Mouse (Mus musculus) adipocyte (in vitro differentiated cells): ENCODE measurements at regions not wholly inside any gene's neighbourhood (a gene's known extent, or its start where the extent isn't known, plus 50 kb on each side); places are given as distances from the start of the nearest gene placed in this dataset.
A peak's percentile ranks its signal among the peaks of the same experiment; 100 is the strongest.

Experiments used
- DNase-seq: peaks from one replicate; pipeline ENCODE4 v3.0.0-alpha.2; 2016; ENCODE audit warnings: low spot score

DNA sequence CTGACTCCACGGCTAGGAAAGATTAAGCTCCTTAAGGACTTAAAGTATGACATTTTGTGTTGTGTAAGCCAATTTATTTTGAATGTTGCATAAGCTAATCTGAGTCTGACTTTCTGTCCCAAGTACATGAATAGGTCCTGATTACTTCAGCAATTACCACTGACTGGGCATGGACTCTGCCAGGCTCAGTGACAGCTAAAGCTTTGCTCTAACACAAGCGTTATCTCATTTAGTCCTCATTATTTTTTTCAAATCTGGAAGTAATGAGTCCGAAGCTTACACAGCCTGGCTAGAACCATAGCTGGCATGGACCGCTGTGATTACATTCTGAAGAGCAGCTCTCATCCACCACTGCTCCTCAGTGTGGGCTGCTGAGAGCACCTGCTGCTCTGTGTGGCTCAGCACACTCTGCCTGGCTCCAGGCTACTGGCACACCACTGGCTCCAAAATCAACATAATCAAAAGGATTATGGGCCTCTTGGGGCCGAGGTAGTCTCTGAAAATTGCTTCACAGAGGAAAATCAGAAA, 753.0 kb upstream of the Jmjd1c start:
- DNase-seq = peak; percentile 11

DNA sequence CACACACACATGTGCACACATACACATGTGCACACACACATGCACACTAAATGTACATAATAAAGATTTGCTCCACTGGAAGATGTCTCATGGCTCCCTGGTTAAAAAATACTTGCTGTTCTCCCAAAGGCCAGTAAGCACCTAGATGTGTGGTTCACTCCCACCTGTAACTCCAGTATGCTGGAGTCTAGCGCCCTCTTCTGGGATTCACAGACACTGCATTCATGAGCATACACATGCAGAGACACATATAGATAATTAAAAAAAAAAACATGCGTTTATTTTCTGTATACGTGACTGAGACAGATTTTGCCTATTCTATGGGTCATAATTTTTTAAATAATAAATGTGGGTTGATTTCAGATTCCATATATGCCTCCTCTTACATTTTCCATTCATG, 747.5 kb upstream of the Jmjd1c start:
- DNase-seq = no peak

DNA sequence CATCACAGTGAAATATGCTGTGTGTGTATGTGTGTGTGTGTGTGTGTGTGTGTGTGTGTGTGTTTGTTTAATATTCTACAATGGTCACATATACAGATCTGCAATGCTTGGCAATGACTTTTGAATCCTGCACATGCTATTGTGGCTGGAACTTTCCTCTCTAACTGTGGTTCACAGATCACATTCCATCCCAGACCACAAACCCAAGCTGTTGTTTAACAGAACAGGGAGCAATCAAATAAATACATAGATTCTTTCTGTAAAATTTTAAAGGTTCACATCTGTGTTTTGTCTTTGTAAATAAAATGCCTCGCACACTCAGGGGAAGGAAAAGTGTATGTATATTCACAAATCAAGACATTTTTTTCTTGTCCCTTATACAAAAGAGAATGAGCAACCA, 744.9 kb upstream of the Jmjd1c start:
- no peak for DNase-seq

DNA sequence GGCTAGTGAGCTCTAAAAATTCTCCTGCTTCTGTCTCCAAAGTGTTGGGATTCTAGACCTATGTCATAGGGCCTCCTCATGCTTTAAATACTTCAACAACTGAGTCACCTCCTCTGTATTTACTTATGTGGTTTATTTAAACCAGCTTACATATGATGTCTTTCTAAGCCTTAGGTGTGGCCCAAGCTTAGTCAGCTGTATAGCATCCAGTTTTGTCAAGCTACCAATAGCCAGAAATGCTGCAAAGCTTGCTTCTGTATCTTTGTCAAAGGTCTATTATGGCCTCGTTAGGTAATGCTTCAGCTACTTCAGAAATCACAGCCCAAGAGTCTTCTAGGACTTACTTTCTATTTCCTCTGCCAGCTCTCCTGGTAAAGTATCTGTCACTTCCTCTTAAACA, 741.9 kb upstream of the Jmjd1c start:
- DNase-seq = no peak

DNA sequence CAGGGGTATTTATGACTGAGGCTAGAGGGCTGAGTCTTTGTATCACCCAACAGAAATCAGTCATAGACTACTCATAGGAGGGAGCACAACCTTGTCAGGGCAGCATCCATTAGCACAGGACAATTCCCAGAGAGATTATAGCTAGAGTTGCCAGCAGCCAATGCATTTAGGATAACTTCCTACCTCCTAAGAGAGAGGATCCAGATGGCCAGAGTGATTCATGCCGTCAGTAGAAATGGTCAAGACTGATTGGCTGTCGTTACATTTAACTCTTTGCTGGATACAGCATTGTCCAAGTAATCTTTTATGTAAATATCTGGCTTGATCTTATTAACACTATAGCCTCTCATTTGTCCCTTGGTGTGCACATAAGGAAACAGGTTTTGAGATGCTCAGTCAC, 740.9 kb upstream of the Jmjd1c start:
- no peak for DNase-seq

DNA sequence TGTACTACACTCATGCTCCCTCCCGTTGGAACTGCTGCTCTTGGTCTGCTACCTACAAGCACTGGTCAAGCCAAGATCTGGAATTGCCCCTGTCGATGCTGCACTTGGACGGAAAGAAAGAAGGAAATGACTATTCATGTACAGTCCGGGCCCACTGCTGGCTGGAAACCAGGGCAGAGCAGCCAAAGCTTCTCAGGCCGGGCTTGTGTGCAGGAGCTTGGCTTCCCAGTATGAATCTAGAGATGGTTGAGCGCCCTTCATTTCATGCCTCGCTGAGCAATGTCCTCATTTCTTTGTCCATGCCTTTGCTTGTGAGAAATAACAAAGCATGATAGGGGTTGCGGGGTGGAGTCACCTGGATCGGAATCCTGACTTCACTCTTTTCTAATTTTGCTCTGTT, 738.2 kb upstream of the Jmjd1c start:
- no peak for DNase-seq

DNA sequence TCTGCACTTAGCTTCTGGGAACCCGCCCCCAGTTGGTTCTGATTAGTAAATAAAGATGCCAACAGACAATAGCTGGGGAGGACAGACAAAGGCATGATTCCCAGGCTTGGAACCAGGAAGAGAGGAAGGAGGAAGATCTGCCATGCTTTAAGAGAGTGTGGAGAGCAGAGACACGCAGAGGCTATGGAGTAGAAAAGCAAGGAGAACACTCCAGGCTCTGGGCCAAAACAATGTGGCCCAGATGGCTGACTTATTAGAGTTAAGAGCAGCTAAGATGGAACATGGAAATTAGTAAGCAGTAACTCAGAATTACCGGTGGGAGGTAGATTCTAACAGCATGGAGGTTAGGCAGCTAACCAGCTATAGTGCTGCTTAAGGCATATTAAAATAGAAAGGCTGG, 725.8 kb upstream of the Jmjd1c start:
- DNase-seq = peak; percentile 32

DNA sequence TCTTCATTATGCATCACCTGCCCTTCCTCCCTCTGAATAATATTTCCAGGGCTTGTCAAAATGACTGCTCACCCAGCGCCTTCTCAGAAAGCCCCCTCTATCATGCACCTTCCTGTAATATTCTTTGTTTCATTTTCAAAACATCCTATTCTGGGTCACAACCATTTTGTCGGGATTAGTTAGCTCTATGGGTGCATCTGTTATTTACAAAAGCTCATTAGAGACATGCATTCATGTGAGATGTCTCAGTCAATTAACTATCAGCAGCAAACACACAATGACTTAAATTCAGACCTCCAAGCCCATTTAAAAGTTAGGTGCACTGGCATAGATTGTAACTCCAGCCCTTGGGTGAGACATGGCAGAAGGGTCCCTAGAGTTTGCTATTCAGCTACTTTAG, 724.2 kb upstream of the Jmjd1c start:
- DNase-seq = no peak
